Mouse (Mus musculus) yolk sac, embryonic 10.5 days (tissue): ENCODE measurements around the gene D11Wsu47e.
A peak's percentile ranks its signal among the peaks of the same experiment; 100 is the strongest.

ENCODE experiments used
- DNase-seq: peaks from one replicate; pipeline ENCODE4 v3.0.0-alpha.2; 2017; ENCODE audit warnings: low spot score

D11Wsu47e gene

GRCm38 (mm10) chr11:113705966-113706652, 21.9 kb downstream of the D11Wsu47e start:
- DNase-seq, result no peak

GRCm38 (mm10) chr11:113708629-113709213, 24.5 kb downstream of the D11Wsu47e start:
- no peak for DNase-seq

- DNase-seq, result no peak
Measured at GRCm38 (mm10) chr11:113709272-113709671, 25.1 kb downstream of the D11Wsu47e start.

- no peak for DNase-seq
Measured at GRCm38 (mm10) chr11:113709731-113710256, 25.6 kb downstream of the D11Wsu47e start, which contains the start of gene Cpsf4l. Gene Cpsf4l, minus strand, starts transcription at chr11:113710017.

GRCm38 (mm10) chr11:113710257-113710777, 26.1 kb downstream of the D11Wsu47e start:
- DNase-seq, result peak; percentile 12

GRCm38 (mm10) chr11:113711061-113711460, 26.8 kb downstream of the D11Wsu47e start:
- no peak for DNase-seq

GRCm38 (mm10) chr11:113715078-113715674, 31.0 kb downstream of the D11Wsu47e start:
- no peak for DNase-seq

GRCm38 (mm10) chr11:113716132-113716531, 31.9 kb downstream of the D11Wsu47e start:
- no peak for DNase-seq

GRCm38 (mm10) chr11:113717767-113718424, 33.7 kb downstream of the D11Wsu47e start:
- DNase-seq, result no peak

GRCm38 (mm10) chr11:113722405-113723090, 38.3 kb downstream of the D11Wsu47e start:
- DNase-seq, result no peak

GRCm38 (mm10) chr11:113725235-113726048, 41.2 kb downstream of the D11Wsu47e start:
- no peak for DNase-seq

- no peak for DNase-seq
Measured at GRCm38 (mm10) chr11:113726994-113727888, 43.0 kb downstream of the D11Wsu47e start.

GRCm38 (mm10) chr11:113727992-113728391, 43.8 kb downstream of the D11Wsu47e start:
- DNase-seq, result no peak

GRCm38 (mm10) chr11:113729239-113729638, 45.0 kb downstream of the D11Wsu47e start:
- no peak for DNase-seq

GRCm38 (mm10) chr11:113729917-113730316, 45.7 kb downstream of the D11Wsu47e start:
- no peak for DNase-seq

- DNase-seq, result peak; percentile 84
Measured at GRCm38 (mm10) chr11:113730879-113731278, 46.7 kb downstream of the D11Wsu47e start.

- DNase-seq, result no peak
Measured at GRCm38 (mm10) chr11:113731945-113732612, 47.9 kb downstream of the D11Wsu47e start.

- DNase-seq, result peak; percentile 74
Measured at GRCm38 (mm10) chr11:113733631-113734364, 49.6 kb downstream of the D11Wsu47e start.
